In genomic region chr3:36221743-36222682, GRCm38 (mm10) we compare ENCODE assay signal across 9 mouse cellular contexts. TPM values are rescaled to one million over a fixed set of nuclear protein-coding genes. Genes with fewer than 3 reads are reported as not detected.
DNase-seq lines count a peak whose midpoint lies in the region; ATAC-seq lines count a peak whose summit lies in the region.
"Had no signal": no experiment of that assay in that cellular context is flagged by ENCODE, and none has a peak within 500 bp of the region (broad histone marks: within the 10 kb centered on the region; RNA-seq: fewer than 3 reads in every experiment).

TSS of gene Qrfpr (minus strand) at chr3:36222313.

- no peak within 1 kb of the TSS for H3K9ac ChIP-seq in lung, embryonic 15.5 days

- DNase-seq in adrenal gland, postnatal 10 days = peak; percentile 23
- DNase-seq in adrenal gland, postnatal 4 days (ENCODE audit: low spot score in 2 of 2) = no peak
- DNase-seq in lung, postnatal 36 days = no peak
- peak; percentile 15 to 59 for DNase-seq in left cerebral cortex, postnatal 14 days (ENCODE audit: low spot score in 2 of 2)
- DNase-seq in retina, postnatal 1 day = peak; percentile 37
- DNase-seq in adipocyte (ENCODE audit: low spot score) = no peak
- DNase-seq in urinary bladder, postnatal 4 days (ENCODE audit: low spot score in 2 of 2) = no peak

- H3K4me1 ChIP-seq in lung, embryonic 15.5 days = no peaks in the 10 kb centered on the region

- peaks cover 23% of the 10 kb centered on the region for H3K27me3 ChIP-seq in lung, embryonic 15.5 days

- H3K4me2 ChIP-seq in lung, embryonic 15.5 days = peak within 1 kb of the TSS; percentile 54

- no peak for ATAC-seq in lung, embryonic 15.5 days (ENCODE audit: borderline replicate concordance, extremely low read depth, low FRiP score, low TSS enrichment)

- H3K4me3 ChIP-seq in lung, embryonic 15.5 days = peak within 1 kb of the TSS; percentile 23; the same call in 1 of the 2 replicates
- H3K4me3 ChIP-seq: erythroblast, embryonic 14.5 days had no signal

- no peak within 1 kb of the TSS for H3K27ac ChIP-seq in lung, embryonic 15.5 days

- 6% methylated on average over 39 of the region's 39 CpGs for WGBS in lung, embryonic 15.5 days

- intact Hi-C loops in left cerebral cortex, postnatal 14 days (cut with DNase I) = no loop called here

- H3K36me3 ChIP-seq in lung, embryonic 15.5 days = no peaks in the 10 kb centered on the region

- H3K9me3 ChIP-seq in lung, embryonic 15.5 days = no peaks in the 10 kb centered on the region

RNA-seq across cellular contexts. Expression of gene Qrfpr, which starts in this region (rescaled TPM):
- not detected for total RNA-seq in adrenal gland, postnatal 10 days (2021)
- not detected for total RNA-seq in adrenal gland, postnatal 4 days (2021)
- 0.13 and 0.17 TPM in 2 replicates for polyA plus RNA-seq in lung, embryonic 15.5 days (2015; fragmentation: Nextera tagmentation; extraction: Ambion mirVana)
- 1 to 10 TPM; 5.3 to 5.4 TPM for total RNA-seq in left cerebral cortex, postnatal 14 days (2021)
- polyA plus RNA-seq: erythroblast, embryonic 14.5 days had no signal

Comparison
In these comparisons a context has a peak if more than half of its experiments do, and no peak if none do; other contexts are left out.
1. RNA of gene Qrfpr (total RNA-seq): 5.3 to 5.4 TPM in left cerebral cortex, postnatal 14 days; not detected in adrenal gland, postnatal 4 days and not detected in adrenal gland, postnatal 10 days; every median in the first group is over 4 times any median in the second.
2. Peak in DNase-seq in adrenal gland, postnatal 10 days; RNA of the gene not detected or under 1 TPM.
3. DNase-seq: peak in left cerebral cortex, postnatal 14 days (2 of 2) and retina, postnatal 1 day (single experiment); none in adrenal gland, postnatal 4 days (0 of 2), lung, postnatal 36 days (single experiment), adipocyte (single experiment) and urinary bladder, postnatal 4 days (0 of 2).